Mouse (Mus musculus) bone marrow macrophage, adult 2 months (primary cell): ENCODE results near the gene Ralgapa1.

Source experiments
- CTCF ChIP-seq: IDR thresholded peaks from 2 replicates; pipeline ENCODE4 v1.5.1; 2012; ENCODE audit warnings: low read depth, mild to moderate bottlenecking, low read length, moderate library complexity
- POLR2A ChIP-seq: IDR thresholded peaks from 2 replicates; pipeline ENCODE4 v1.6.1; 2012; ENCODE audit warnings: mild to moderate bottlenecking, low read depth, low read length, borderline replicate concordance

DNA sequence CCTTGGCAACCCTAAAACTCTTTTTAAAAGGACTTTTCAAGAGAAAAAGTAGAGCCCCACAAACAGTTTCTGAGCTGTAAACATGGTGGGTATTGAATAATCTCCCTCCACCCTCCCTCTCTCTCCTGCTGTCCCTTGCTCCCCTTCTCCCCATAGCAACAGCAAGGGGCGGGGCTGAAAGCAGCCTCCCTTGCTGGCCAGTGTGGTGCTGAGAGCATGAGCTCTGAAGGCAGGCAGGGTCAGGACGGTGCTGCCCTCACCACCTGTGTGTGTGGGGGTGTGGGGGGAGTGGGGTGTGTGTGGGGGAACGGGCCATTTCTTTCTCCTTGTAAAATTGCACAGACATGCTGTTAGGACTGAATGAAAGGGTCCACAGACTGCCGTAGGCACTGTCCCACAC lies 213.1 kb downstream of the Ralgapa1 start:
- no peak for TF ChIP-seq POLR2A
- no peak for TF ChIP-seq CTCF
